Mouse (Mus musculus): ENCODE data around the gene Ptpre.

Gene Ptpre

DNA sequence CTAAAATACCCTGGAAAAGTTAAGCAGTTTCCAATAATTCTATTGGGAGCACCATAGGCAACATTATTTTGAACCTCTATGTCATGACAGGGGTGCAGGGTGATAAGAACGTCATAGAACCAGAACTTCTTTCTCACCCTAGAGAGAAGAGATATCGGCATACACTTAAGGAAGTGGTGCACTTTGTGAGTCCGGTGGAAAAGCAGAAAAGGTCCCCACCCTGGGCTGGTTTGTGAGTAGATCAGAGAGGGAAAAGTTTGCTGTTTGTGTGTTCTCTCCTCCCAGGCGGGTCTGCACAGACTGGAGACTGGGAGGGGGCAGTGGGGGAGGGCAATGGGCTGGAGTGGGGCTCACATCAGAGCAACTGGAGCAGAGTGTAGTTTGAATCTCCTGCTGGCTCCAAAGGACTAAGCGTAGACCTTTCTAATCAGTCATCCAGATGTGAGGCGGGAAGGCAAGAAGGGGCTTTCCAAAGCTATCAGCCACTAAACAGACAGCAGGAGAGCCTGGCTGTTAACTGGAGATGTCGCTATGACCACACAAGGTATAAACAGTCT is 184.2 kb downstream of the Ptpre start:
- DNase-seq (ENCODE audit: extremely low read depth, low read depth, low spot score) = no peak

- DNase-seq (ENCODE audit: extremely low read depth, low read depth, low spot score) = no peak
Measured at GRCm38 (mm10) chr7:135722011-135722838, 184.9 kb downstream of the Ptpre start.

- no peak for DNase-seq (ENCODE audit: extremely low read depth, low read depth, low spot score)
Measured at GRCm38 (mm10) chr7:135723672-135724341, 186.5 kb downstream of the Ptpre start.

GRCm38 (mm10) chr7:135726707-135727106 is 189.4 kb downstream of the Ptpre start:
- no peak for DNase-seq (ENCODE audit: extremely low read depth, low read depth, low spot score)

- no peak for DNase-seq (ENCODE audit: extremely low read depth, low read depth, low spot score)
Measured at GRCm38 (mm10) chr7:135728038-135728437, 190.8 kb downstream of the Ptpre start.

GRCm38 (mm10) chr7:135734379-135734778 is 197.1 kb downstream of the Ptpre start:
- no peak for DNase-seq (ENCODE audit: extremely low read depth, low read depth, low spot score)

GRCm38 (mm10) chr7:135734911-135735646 is 197.8 kb downstream of the Ptpre start:
- no peak for DNase-seq (ENCODE audit: extremely low read depth, low read depth, low spot score)

Data from fat pad, adult 2 months (tissue).